8 mouse cellular contexts compared by ENCODE assay signal in the genomic region with DNA sequence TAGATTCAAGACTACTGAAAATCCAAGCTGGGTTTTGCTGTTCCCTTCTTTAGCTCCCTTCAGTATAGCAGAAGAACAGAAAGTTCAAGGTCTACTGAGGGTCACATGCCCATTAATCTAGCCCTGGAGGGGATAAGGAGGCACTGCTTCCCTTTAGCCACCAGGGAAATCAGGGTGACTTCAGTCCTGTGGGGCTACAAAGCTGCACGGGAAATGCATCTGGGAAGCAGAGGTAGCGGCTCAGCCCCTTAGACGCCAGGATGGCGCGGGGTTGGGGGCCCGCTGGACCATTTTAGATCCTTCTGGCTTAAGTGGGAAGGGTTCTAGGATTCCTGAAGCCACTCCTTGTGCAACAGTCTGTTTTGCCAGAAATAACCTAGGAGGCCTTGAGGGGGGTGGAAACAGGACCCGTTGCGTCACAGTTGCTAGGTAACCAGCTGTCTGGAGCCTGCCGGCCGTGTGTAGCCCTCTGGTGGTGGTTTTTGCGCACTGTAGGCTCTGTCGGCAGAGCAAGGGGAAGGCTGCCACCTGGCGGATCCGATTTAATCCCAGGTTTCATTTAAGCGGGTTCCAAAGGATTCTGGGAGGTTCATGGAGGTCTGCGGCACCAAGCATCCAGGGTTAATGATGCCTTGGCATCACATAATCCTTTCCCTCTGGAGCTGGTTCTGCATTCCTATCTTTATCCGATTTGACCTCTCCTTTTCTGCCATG. TPM values are rescaled to one million over a fixed set of nuclear protein-coding genes. Genes with fewer than 3 reads are reported as not detected.
DNase-seq lines count a peak whose midpoint lies in the region; ATAC-seq and TF ChIP-seq lines count a peak whose summit lies in the region.

No protein-coding gene starts in this region.

- no peak overlapping the region for H3K27ac ChIP-seq in MEL (ENCODE audit: control insufficient read depth, low read depth, low read length)
- H3K27ac ChIP-seq in lung, embryonic 14.5 days (ENCODE audit: low read depth), result peak overlapping the region; percentile 25; the same call in 1 of the 2 replicates
- H3K27ac ChIP-seq in olfactory bulb, adult 2 months (ENCODE audit: insufficient read depth, low read depth, low read length), result peak overlapping the region; percentile 89

- TF ChIP-seq POLR2A in MEL (IDR thresholded peaks at IDR 0.05; ENCODE audit: control insufficient read depth in 1 of 2, insufficient read depth in 1 of 2, low read depth in 1 of 2, low read length in 2 of 2, poor library complexity in 1 of 2), result no peak
- TF ChIP-seq POLR2A in olfactory bulb, adult 2 months (IDR thresholded peaks at IDR 0.05; ENCODE audit: insufficient read depth, low read depth, low read length), result no peak

- H3K36me3 ChIP-seq in MEL (ENCODE audit: control insufficient read depth in 1 of 2, insufficient read depth in 2 of 2, low read length in 2 of 2), result no peaks in the 10 kb centered on the region
- H3K36me3 ChIP-seq in lung, embryonic 14.5 days (ENCODE audit: insufficient read depth), result peaks cover 26% of the 10 kb centered on the region; the same call in 1 of the 2 replicates

- no peak; the same call in 1 of the 2 replicates for TF ChIP-seq RAD21 in MEL (IDR thresholded peaks at IDR 0.05; ENCODE audit: low read depth, low read length)

- H3K4me3 ChIP-seq in MEL (ENCODE audit: control insufficient read depth in 1 of 2, insufficient read depth in 1 of 2, low read depth in 2 of 2, low read length in 2 of 2), result no peak overlapping the region
- no peak overlapping the region for H3K4me3 ChIP-seq in lung, embryonic 14.5 days (ENCODE audit: low read depth, low read length)
- no peak overlapping the region for H3K4me3 ChIP-seq in olfactory bulb, adult 2 months (ENCODE audit: insufficient read depth, low read depth, low read length)

- WGBS in lung, embryonic 14.5 days, result 7% methylated on average over 17 of the region's 17 CpGs
- 1% methylated on average over 17 of the region's 17 CpGs for WGBS in olfactory bulb, adult 2 months

- H3K4me1 ChIP-seq in MEL (ENCODE audit: control insufficient read depth in 1 of 2, insufficient read depth in 2 of 2, low read length in 2 of 2), result no peaks in the 10 kb centered on the region
- no peaks in the 10 kb centered on the region for H3K4me1 ChIP-seq in lung, embryonic 14.5 days (ENCODE audit: insufficient read depth)
- peaks cover 29% of the 10 kb centered on the region for H3K4me1 ChIP-seq in olfactory bulb, adult 2 months (ENCODE audit: control insufficient read depth, insufficient read depth, low read length)

- H3K9ac ChIP-seq in MEL (ENCODE audit: control insufficient read depth, low read depth, low read length, poor library complexity, severe bottlenecking), result no peak overlapping the region
- no peak overlapping the region for H3K9ac ChIP-seq in lung, embryonic 14.5 days

- H3K27me3 ChIP-seq in MEL (ENCODE audit: control insufficient read depth in 1 of 2, insufficient read depth in 2 of 2, low read length in 2 of 2), result no peaks in the 10 kb centered on the region
- no peaks in the 10 kb centered on the region for H3K27me3 ChIP-seq in lung, embryonic 14.5 days (ENCODE audit: insufficient read depth, low read length)

- no peak for TF ChIP-seq EP300 in MEL (IDR thresholded peaks at IDR 0.05; ENCODE audit: low read depth in 1 of 2, low read length in 2 of 2)

- H3K79me2 ChIP-seq in MEL (ENCODE audit: control insufficient read depth, insufficient read depth, low read length, poor library complexity), result no peaks in the 10 kb centered on the region

- peak; percentile 79 for ATAC-seq in frontal cortex, adult (ENCODE audit: low TSS enrichment)
- ATAC-seq in hematopoietic stem cell, adult 5-6 weeks (replicated peaks in 1 of 2; ENCODE audit: insufficient read depth in 1 of 2, low FRiP score in 2 of 2, low TSS enrichment in 1 of 2, low read depth in 1 of 2, poor library complexity in 2 of 2, severe bottlenecking in 2 of 2), result peak; percentile 91
- ATAC-seq in lung, embryonic 14.5 days (ENCODE audit: insufficient read depth), result peak; percentile 96

- H3K4me2 ChIP-seq in lung, embryonic 14.5 days, result peak overlapping the region; percentile 41

- H3K9me3 ChIP-seq in MEL (replicated peaks; ENCODE audit: insufficient read depth, low read length), result no peaks in the 10 kb centered on the region
- no peaks in the 10 kb centered on the region for H3K9me3 ChIP-seq in lung, embryonic 14.5 days (ENCODE audit: low read depth, low read length)

- TF ChIP-seq CTCF in MEL (IDR thresholded peaks at IDR 0.05 in 2 of 3, conservative IDR thresholded peaks at IDR 0.05 in 1 of 3; ENCODE audit: control insufficient read depth in 1 of 3, insufficient read depth in 1 of 3, low read depth in 2 of 3, low read length in 3 of 3, poor library complexity in 1 of 3, severe bottlenecking in 1 of 3), result peak in 2 of 3 experiments; percentile 41 to 63; a peak in 4 of 6 replicates
- TF ChIP-seq CTCF in lung, embryonic 14.5 days (IDR thresholded peaks at IDR 0.05; ENCODE audit: low read depth), result peak; percentile 100
- peak; percentile 99 for TF ChIP-seq CTCF in olfactory bulb, adult 2 months (IDR thresholded peaks at IDR 0.05; ENCODE audit: insufficient read depth, low read depth, low read length)

- DNase-seq in MEL (ENCODE audit: low read depth, low spot score), result peak; percentile 5
- peak; percentile 97 for DNase-seq in cerebellum, adult 8-10 months
- DNase-seq in layer of hippocampus, adult 8-10 months (ENCODE audit: low spot score in 2 of 2), result peak; percentile 92 to 97
- peak; percentile 99 for DNase-seq in lung, embryonic 14.5 days
- peak; percentile 41 to 53 for DNase-seq in thymus, adult 18-20 months

TF ChIP-seq in MEL, 35 proteins besides CTCF, POLR2A, EP300 and RAD21:
- TF ChIP-seq ZNF384 (IDR thresholded peaks at IDR 0.05; ENCODE audit: low read depth, low read length) (no peak), TBP (IDR thresholded peaks at IDR 0.05; ENCODE audit: low read depth, low read length) (no peak), GABPA (IDR thresholded peaks at IDR 0.05; ENCODE audit: low read depth, low read length) (no peak)

RNA-seq across cellular contexts. Expression of a gene that starts 13.3 kb away (rescaled TPM):
- total RNA-seq in MEL (2012; rRNA removed), result not detected in 2 replicates
- not detected for polyA plus RNA-seq in MEL (2012; ENCODE audit: insufficient read depth in 1 of 2, insufficient read length in 2 of 2, low read depth in 1 of 2, low replicate concordance in 2 of 2, missing spikeins in 1 of 2)
- total RNA-seq in hematopoietic stem cell, adult 5-6 weeks (2017), result 0.20 and 0.38 TPM in 2 replicates
- 100 to 1,000 TPM; 110 to 153 (median 129) TPM for total RNA-seq in layer of hippocampus, adult 8-10 months (2022)
- 9.7 and 12.1 TPM in 2 replicates for polyA plus RNA-seq in lung, embryonic 14.5 days (2014; fragmentation: Nextera tagmentation; extraction: Ambion mirVana)
- not detected in 2 replicates for polyA plus RNA-seq in olfactory bulb, adult 2 months (2012; ENCODE audit: insufficient read depth, insufficient read length, low replicate concordance, missing spikeins)

RNA-seq across cellular contexts. Expression of a gene that starts 38.0 kb away (rescaled TPM):
- total RNA-seq in MEL (2012; rRNA removed), result 9.7 and 10.2 TPM in 2 replicates
- 10 to 100 TPM in 1 of 2 experiments, not detected in 1; 29.4 TPM for polyA plus RNA-seq in MEL (2012; ENCODE audit: insufficient read depth in 1 of 2, insufficient read length in 2 of 2, low read depth in 1 of 2, low replicate concordance in 2 of 2, missing spikeins in 1 of 2)
- 17.9 and 21.6 TPM in 2 replicates for total RNA-seq in hematopoietic stem cell, adult 5-6 weeks (2017)
- 10 to 100 TPM; 26.8 to 36.5 (median 30.1) TPM for total RNA-seq in layer of hippocampus, adult 8-10 months (2022)
- 18.5 and 19.0 TPM in 2 replicates for polyA plus RNA-seq in lung, embryonic 14.5 days (2014; fragmentation: Nextera tagmentation; extraction: Ambion mirVana)
- polyA plus RNA-seq in olfactory bulb, adult 2 months (2012; ENCODE audit: insufficient read depth, insufficient read length, low replicate concordance, missing spikeins), result not detected in 2 replicates

RNA-seq across cellular contexts. Expression of a gene that starts 52.5 kb away (rescaled TPM):
- not detected in 2 replicates for total RNA-seq in MEL (2012; rRNA removed)
- polyA plus RNA-seq in MEL (2012; ENCODE audit: insufficient read depth in 1 of 2, insufficient read length in 2 of 2, low read depth in 1 of 2, low replicate concordance in 2 of 2, missing spikeins in 1 of 2), result not detected
- total RNA-seq in hematopoietic stem cell, adult 5-6 weeks (2017), result 1.2 and 1.6 TPM in 2 replicates
- 10 to 100 TPM; 13.0 to 19.2 (median 16.8) TPM for total RNA-seq in layer of hippocampus, adult 8-10 months (2022)
- polyA plus RNA-seq in lung, embryonic 14.5 days (2014; fragmentation: Nextera tagmentation; extraction: Ambion mirVana), result 1.7 and 2.1 TPM in 2 replicates
- polyA plus RNA-seq in olfactory bulb, adult 2 months (2012; ENCODE audit: insufficient read depth, insufficient read length, low replicate concordance, missing spikeins), result not detected in 2 replicates

RNA-seq across cellular contexts. Expression of a gene that starts 53.1 kb away (rescaled TPM):
- total RNA-seq in MEL (2012; rRNA removed), result 0.08 TPM in 1 of 2 replicates, not detected in the other
- polyA plus RNA-seq in MEL (2012; ENCODE audit: insufficient read depth in 1 of 2, insufficient read length in 2 of 2, low read depth in 1 of 2, low replicate concordance in 2 of 2, missing spikeins in 1 of 2), result 1 to 10 TPM in 1 of 2 experiments, not detected in 1; 1.2 TPM
- 9.7 and 11.3 TPM in 2 replicates for total RNA-seq in hematopoietic stem cell, adult 5-6 weeks (2017)
- total RNA-seq in layer of hippocampus, adult 8-10 months (2022), result 10 to 100 TPM; 20.8 to 25.7 (median 23.1) TPM
- 83.9 and 93.3 TPM in 2 replicates for polyA plus RNA-seq in lung, embryonic 14.5 days (2014; fragmentation: Nextera tagmentation; extraction: Ambion mirVana)
- not detected in 2 replicates for polyA plus RNA-seq in olfactory bulb, adult 2 months (2012; ENCODE audit: insufficient read depth, insufficient read length, low replicate concordance, missing spikeins)

Comparison
In these comparisons a context has a peak if more than half of its experiments do, and no peak if none do; other contexts are left out.
1. DNase-seq: peak in every context shown above with its lines; median percentile 99 in lung, embryonic 14.5 days; 97 in cerebellum, adult 8-10 months; 94 in layer of hippocampus, adult 8-10 months; 47 in thymus, adult 18-20 months; 5 in MEL.
2. RNA of a gene that starts 13.3 kb away (total RNA-seq): 110 to 153 TPM in layer of hippocampus, adult 8-10 months; 0.20 to 0.38 TPM in hematopoietic stem cell, adult 5-6 weeks and not detected in MEL; every median in the first group is over 10 times any median in the second.
3. Peak in every context shown above with its lines, with median percentiles within 50 percentile points of each other: CTCF ChIP-seq and ATAC-seq.